8 mouse cellular contexts compared by ENCODE assay signal in genomic region chr4:98923568-98924070, GRCm38 (mm10). TPM values are rescaled to one million over a fixed set of nuclear protein-coding genes. Genes with fewer than 3 reads are reported as not detected.
DNase-seq lines count a peak whose midpoint lies in the region; ATAC-seq and TF ChIP-seq lines count a peak whose summit lies in the region.

Gene Usp1, plus strand, starts transcription at chr4:98923810.

- DNase-seq in kidney, postnatal 0 days (ENCODE audit: low spot score) = peak; percentile 81
- no peak for DNase-seq in kidney, postnatal 36 days
- DNase-seq in adrenal gland, postnatal 4 days (ENCODE audit: low spot score in 2 of 2) = peak in 1 of 2 experiments; percentile 62
- peak; percentile 92 for DNase-seq in forebrain, embryonic 11.5 days (ENCODE audit: low spot score)
- no peak for DNase-seq in heart, postnatal 25 days (ENCODE audit: low spot score)
- peak in 1 of 2 experiments; percentile 80 for DNase-seq in left cerebral cortex, adult 8-10 months (ENCODE audit: low spot score in 2 of 2)
- peak; percentile 90 for DNase-seq in midbrain, embryonic 14.5 days
- DNase-seq in thymus, adult 2 months = peak; percentile 81

- H3K4me2 ChIP-seq in kidney, postnatal 0 days (ENCODE audit: low read length) = peak within 1 kb of the TSS; percentile 91
- peak within 1 kb of the TSS; percentile 73 for H3K4me2 ChIP-seq in forebrain, embryonic 11.5 days (ENCODE audit: low read depth, low read length, severe bottlenecking)
- peak within 1 kb of the TSS; percentile 89 for H3K4me2 ChIP-seq in midbrain, embryonic 14.5 days (ENCODE audit: low read length)

- no peaks in the 10 kb centered on the region for H3K9me3 ChIP-seq in kidney, postnatal 0 days (replicated peaks; ENCODE audit: low read length)
- no peaks in the 10 kb centered on the region for H3K9me3 ChIP-seq in forebrain, embryonic 11.5 days (ENCODE audit: control insufficient read depth, low read length)
- no peaks in the 10 kb centered on the region for H3K9me3 ChIP-seq in midbrain, embryonic 14.5 days (ENCODE audit: control insufficient read depth, low read length)

- ATAC-seq in kidney, postnatal 0 days (replicated peaks; ENCODE audit: low FRiP score, low read depth) = peak; percentile 30
- peak; percentile 76 for ATAC-seq in forebrain, embryonic 11.5 days (replicated peaks; ENCODE audit: low FRiP score)
- ATAC-seq in midbrain, embryonic 14.5 days (ENCODE audit: low FRiP score, low TSS enrichment) = peak; percentile 71

- H3K4me1 ChIP-seq in kidney, postnatal 0 days (replicated peaks; ENCODE audit: insufficient read depth, low read length) = peaks cover 12% of the 10 kb centered on the region; the same call in 1 of the 2 replicates
- no peaks in the 10 kb centered on the region for H3K4me1 ChIP-seq in forebrain, embryonic 11.5 days (replicated peaks; ENCODE audit: control insufficient read depth, insufficient read depth, low read length)
- peaks cover 15% of the 10 kb centered on the region for H3K4me1 ChIP-seq in midbrain, embryonic 14.5 days (ENCODE audit: control insufficient read depth, insufficient read depth, low read length)
- peaks cover 9% of the 10 kb centered on the region; the same call in 1 of the 2 replicates for H3K4me1 ChIP-seq in thymus, adult 2 months (replicated peaks; ENCODE audit: control insufficient read depth, insufficient read depth, low read length)

- H3K27ac ChIP-seq in kidney, postnatal 0 days = peak within 1 kb of the TSS; percentile 100
- H3K27ac ChIP-seq in forebrain, embryonic 11.5 days (ENCODE audit: low read depth, low read length) = peak within 1 kb of the TSS; percentile 99
- peak within 1 kb of the TSS; percentile 99 for H3K27ac ChIP-seq in midbrain, embryonic 14.5 days (replicated peaks; ENCODE audit: low read depth, low read length)
- H3K27ac ChIP-seq in thymus, adult 2 months (ENCODE audit: control insufficient read depth, insufficient read depth, low read length) = peak within 1 kb of the TSS; percentile 94

- intact Hi-C loops in heart, postnatal 25 days (cut with DNase I) = loop anchor here (5.0 kb wide), 1 partner anchor 269 kb away; the partner anchor contains the start of gene Atg4c

- H3K36me3 ChIP-seq in kidney, postnatal 0 days (ENCODE audit: insufficient read depth, low read length) = no peaks in the 10 kb centered on the region
- no peaks in the 10 kb centered on the region for H3K36me3 ChIP-seq in forebrain, embryonic 11.5 days (ENCODE audit: control insufficient read depth, insufficient read depth, low read length)
- no peaks in the 10 kb centered on the region for H3K36me3 ChIP-seq in midbrain, embryonic 14.5 days (ENCODE audit: control insufficient read depth, insufficient read depth, low read length)
- H3K36me3 ChIP-seq in thymus, adult 2 months (ENCODE audit: control insufficient read depth, insufficient read depth, low read length) = peaks cover under 1% of the 10 kb centered on the region; the same call in 1 of the 2 replicates

- peak; percentile 52; the same call in 1 of the 2 replicates for TF ChIP-seq POLR2A in thymus, adult 2 months (IDR thresholded peaks at IDR 0.05; ENCODE audit: control insufficient read depth, extremely low read depth, insufficient read depth, low read length, poor library complexity)

- H3K4me3 ChIP-seq in kidney, postnatal 0 days (replicated peaks; ENCODE audit: low read depth, low read length) = peak within 1 kb of the TSS; percentile 93
- peak within 1 kb of the TSS; percentile 99 for H3K4me3 ChIP-seq in forebrain, embryonic 11.5 days (ENCODE audit: low read depth, low read length)
- H3K4me3 ChIP-seq in midbrain, embryonic 14.5 days (replicated peaks; ENCODE audit: low read depth, low read length) = peak within 1 kb of the TSS; percentile 86
- peak within 1 kb of the TSS; percentile 81 for H3K4me3 ChIP-seq in thymus, adult 2 months (ENCODE audit: control insufficient read depth, insufficient read depth, low read length)

- under 1% methylated on average over 50 of the region's 67 CpGs for WGBS in kidney, postnatal 0 days
- WGBS in forebrain, embryonic 11.5 days = 0% methylated on average over 61 of the region's 67 CpGs
- WGBS in midbrain, embryonic 14.5 days = under 1% methylated on average over 64 of the region's 67 CpGs
- under 1% methylated on average over 67 of the region's 67 CpGs for WGBS in thymus, adult 2 months

- TF ChIP-seq CTCF in kidney, postnatal 0 days (IDR thresholded peaks at IDR 0.05; ENCODE audit: low read depth) = no peak
- TF ChIP-seq CTCF in thymus, adult 2 months (IDR thresholded peaks at IDR 0.05; ENCODE audit: borderline replicate concordance, control insufficient read depth, extremely low read depth, insufficient read depth, low read length, poor library complexity) = no peak; the same call in 1 of the 2 replicates

- H3K9ac ChIP-seq in kidney, postnatal 0 days (ENCODE audit: low read depth, low read length) = peak within 1 kb of the TSS; percentile 90
- H3K9ac ChIP-seq in forebrain, embryonic 11.5 days (ENCODE audit: low read length) = peak within 1 kb of the TSS; percentile 95
- peak within 1 kb of the TSS; percentile 81 for H3K9ac ChIP-seq in midbrain, embryonic 14.5 days (replicated peaks; ENCODE audit: low read length)

- H3K27me3 ChIP-seq in kidney, postnatal 0 days (ENCODE audit: insufficient read depth, low read length) = no peaks in the 10 kb centered on the region
- no peaks in the 10 kb centered on the region for H3K27me3 ChIP-seq in forebrain, embryonic 11.5 days (ENCODE audit: control insufficient read depth, insufficient read depth, low read length)
- H3K27me3 ChIP-seq in midbrain, embryonic 14.5 days (ENCODE audit: control insufficient read depth, insufficient read depth, low read length) = no peaks in the 10 kb centered on the region
- no peaks in the 10 kb centered on the region for H3K27me3 ChIP-seq in thymus, adult 2 months (ENCODE audit: control insufficient read depth, insufficient read depth, low read length)

RNA-seq across cellular contexts. Expression of gene Usp1, which starts in this region (rescaled TPM):
- 73.0 and 83.7 TPM in 2 replicates for polyA plus RNA-seq in kidney, postnatal 0 days (2015; fragmentation: Nextera tagmentation; extraction: Ambion mirVana)
- 10 to 100 TPM; 48.1 to 59.0 TPM for total RNA-seq in adrenal gland, postnatal 4 days (2021)
- polyA plus RNA-seq in forebrain, embryonic 11.5 days (2014; fragmentation: Nextera tagmentation; extraction: Ambion mirVana) = 153 and 173 TPM in 2 replicates
- 10 to 100 TPM; 13.4 to 15.4 TPM for total RNA-seq in heart, postnatal 25 days (2021)
- 10 to 100 TPM; 22.1 to 27.3 (median 23.5) TPM for total RNA-seq in left cerebral cortex, adult 8-10 months (2022)
- polyA plus RNA-seq in midbrain, embryonic 14.5 days (2014; fragmentation: Nextera tagmentation; extraction: Ambion mirVana) = 31.6 and 52.6 TPM in 2 replicates
- 293 and 960 TPM in 2 replicates for polyA plus RNA-seq in thymus, adult 2 months (2012; rRNA removed)

Comparison
In these comparisons a context has a peak if more than half of its experiments do, and no peak if none do; other contexts are left out.
1. DNase-seq: peak in kidney, postnatal 0 days (single experiment), forebrain, embryonic 11.5 days (single experiment), midbrain, embryonic 14.5 days (single experiment) and thymus, adult 2 months (single experiment); none in kidney, postnatal 36 days (0 of 2) and heart, postnatal 25 days (single experiment).
2. Peak in every context shown above with its lines, with median percentiles within 50 percentile points of each other: ATAC-seq, H3K27ac ChIP-seq, H3K4me2 ChIP-seq, H3K4me3 ChIP-seq and H3K9ac ChIP-seq.